Mouse (Mus musculus) myocyte (in vitro differentiated cells): ENCODE measurements at regions not wholly inside any gene's neighbourhood (a gene's known extent, or its start where the extent isn't known, plus 50 kb on each side); places are given as distances from the start of the nearest gene placed in this dataset.

Experiments used
- MAX ChIP-seq: IDR thresholded peaks from one replicate; pipeline ENCODE4 v1.6.1; 2011; ENCODE audit warnings: low read depth, mild to moderate bottlenecking, control low read depth
- MYOG ChIP-seq, 3 experiments: IDR thresholded peaks; one replicate each; pipeline ENCODE4 v1.6.1; 2011; ENCODE audit warnings: control low read depth in 2 of 3, low read depth in 2 of 3, mild to moderate bottlenecking in 2 of 3; ENCODE audit not compliant: insufficient read length in 2 of 3, control insufficient read depth in 1 of 3, insufficient read depth in 1 of 3
- POLR2A ChIP-seq: IDR thresholded peaks from one replicate; pipeline ENCODE4 v1.6.1; 2011; ENCODE audit warnings: low read depth, mild to moderate bottlenecking, control low read depth, moderate library complexity; ENCODE audit not compliant: insufficient read length
- POLR2AphosphoS2 ChIP-seq: IDR thresholded peaks from one replicate; pipeline ENCODE4 v1.6.1; 2011; ENCODE audit warnings: low read depth, control low read depth; ENCODE audit not compliant: insufficient read length
- TCF12 ChIP-seq: IDR thresholded peaks from one replicate; pipeline ENCODE4 v1.6.1; 2011; ENCODE audit warnings: mild to moderate bottlenecking, control low read depth; ENCODE audit not compliant: poor library complexity, insufficient read depth, severe bottlenecking
- TCF3 ChIP-seq: IDR thresholded peaks from one replicate; pipeline ENCODE4 v1.6.1; 2011; ENCODE audit warnings: low read depth, control low read depth; ENCODE audit not compliant: insufficient read length

DNA sequence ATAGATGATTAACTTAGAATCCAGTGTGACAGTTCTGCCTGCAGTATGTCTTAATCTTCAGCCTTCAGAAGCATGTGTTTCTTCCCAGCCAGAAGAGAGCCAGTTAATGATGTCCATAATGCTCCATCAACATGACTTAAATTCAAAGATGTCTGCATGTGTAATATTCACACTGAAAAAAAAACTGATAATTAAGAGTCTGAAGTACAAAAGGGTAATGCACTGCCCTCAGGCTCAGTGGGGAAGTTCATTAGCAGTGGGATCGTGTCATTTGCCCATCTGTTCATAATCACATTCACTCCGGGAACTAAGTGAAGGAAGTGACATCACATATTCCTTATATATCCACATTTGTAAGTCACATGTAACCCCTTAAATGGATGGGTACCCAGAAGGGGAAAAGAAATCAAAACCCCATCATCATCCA is 1334.5 kb upstream of the Gje1 start:
- TF ChIP-seq MAX (no peak), TCF3 (no peak), MYOG (IDR thresholded peaks at IDR 0.05; ENCODE audit: control insufficient read depth in 1 of 3, insufficient read depth in 1 of 3, insufficient read length in 2 of 3, low read depth in 2 of 3) (no peak), POLR2A (no peak), TCF12 (no peak), POLR2AphosphoS2 (no peak)
